Comparison of ENCODE assay signal across 8 mouse cellular contexts in genomic region chr10:62339211-62340094, GRCm38 (mm10). TPM values are rescaled to one million over a fixed set of nuclear protein-coding genes. Genes with fewer than 3 reads are reported as not detected.
A peak's percentile ranks its signal among the peaks of the same experiment; 100 is the strongest.
DNase-seq lines count a peak whose midpoint lies in the region; ATAC-seq and TF ChIP-seq lines count a peak whose summit lies in the region.

No protein-coding gene starts in this region.

- 6% methylated on average over 45 of the region's 45 CpGs for WGBS in neural tube, embryonic 11.5 days
- WGBS in limb, embryonic 13.5 days, result 3% methylated on average over 40 of the region's 45 CpGs
- WGBS in midbrain, embryonic 13.5 days, result 3% methylated on average over 45 of the region's 45 CpGs
- 3% methylated on average over 44 of the region's 45 CpGs for WGBS in stomach, postnatal 0 days

- no peak for DNase-seq in neural tube, embryonic 11.5 days (ENCODE audit: low spot score)
- DNase-seq in neural tube, embryonic 10.5 days (ENCODE audit: extremely low spot score, low spot score), result no peak
- peak; percentile 72 to 75 for DNase-seq in cerebellum, postnatal 10 days
- DNase-seq in gastrocnemius, adult 2 months, result peak; percentile 46
- DNase-seq in induced T-regulatory cell, adult 2 months (ENCODE audit: low read depth), result peak; percentile 85
- peak; percentile 53 for DNase-seq in stomach, postnatal 0 days (ENCODE audit: low spot score)

- TF ChIP-seq EP300 in stomach, postnatal 0 days (optimal IDR thresholded peaks at IDR 0.05), result no peak

- no peaks in the 10 kb centered on the region for H3K36me3 ChIP-seq in neural tube, embryonic 11.5 days (ENCODE audit: control insufficient read depth, insufficient read depth, low read length)
- H3K36me3 ChIP-seq in limb, embryonic 13.5 days, result no peaks in the 10 kb centered on the region
- H3K36me3 ChIP-seq in midbrain, embryonic 13.5 days, result no peaks in the 10 kb centered on the region
- no peaks in the 10 kb centered on the region for H3K36me3 ChIP-seq in stomach, postnatal 0 days (ENCODE audit: control insufficient read depth, insufficient read depth, low read length)

- intact Hi-C loops in gastrocnemius, adult 2 months (cut with DNase I), result no loop called here

- no peak overlapping the region for H3K27ac ChIP-seq in neural tube, embryonic 11.5 days (ENCODE audit: low read depth, low read length)
- H3K27ac ChIP-seq in gastrocnemius, adult 2 months, result peak overlapping the region; percentile 86
- peak overlapping the region; percentile 81 for H3K27ac ChIP-seq in limb, embryonic 13.5 days
- peak overlapping the region; percentile 82 for H3K27ac ChIP-seq in midbrain, embryonic 13.5 days
- H3K27ac ChIP-seq in stomach, postnatal 0 days (replicated peaks), result peak overlapping the region; percentile 92

- no peaks in the 10 kb centered on the region for H3K9me3 ChIP-seq in neural tube, embryonic 11.5 days (ENCODE audit: control insufficient read depth, low read length)
- no peaks in the 10 kb centered on the region for H3K9me3 ChIP-seq in limb, embryonic 13.5 days
- H3K9me3 ChIP-seq in midbrain, embryonic 13.5 days, result no peaks in the 10 kb centered on the region
- H3K9me3 ChIP-seq in stomach, postnatal 0 days (ENCODE audit: control insufficient read depth, low read length), result no peaks in the 10 kb centered on the region

- H3K4me1 ChIP-seq in neural tube, embryonic 11.5 days (ENCODE audit: control insufficient read depth, insufficient read depth, low read length), result peaks cover 6% of the 10 kb centered on the region
- peaks cover 57% of the 10 kb centered on the region for H3K4me1 ChIP-seq in limb, embryonic 13.5 days
- H3K4me1 ChIP-seq in midbrain, embryonic 13.5 days (replicated peaks), result peaks cover 50% of the 10 kb centered on the region
- peaks cover 10% of the 10 kb centered on the region for H3K4me1 ChIP-seq in stomach, postnatal 0 days (replicated peaks; ENCODE audit: control insufficient read depth, insufficient read depth)

- peak; percentile 56 for ATAC-seq in neural tube, embryonic 11.5 days (ENCODE audit: insufficient read depth, low FRiP score, low TSS enrichment)
- ATAC-seq in limb, embryonic 13.5 days (ENCODE audit: low FRiP score, low read depth), result peak; percentile 37
- peak; percentile 78 for ATAC-seq in midbrain, embryonic 13.5 days
- peak; percentile 13 for ATAC-seq in stomach, postnatal 0 days (ENCODE audit: low FRiP score, low TSS enrichment)

- TF ChIP-seq CTCF in gastrocnemius, adult 2 months (IDR thresholded peaks at IDR 0.05), result no peak
- no peak for TF ChIP-seq CTCF in stomach, postnatal 0 days (IDR thresholded peaks at IDR 0.05; ENCODE audit: low read depth)

- peak overlapping the region; percentile 70 for H3K9ac ChIP-seq in neural tube, embryonic 11.5 days (ENCODE audit: low read length)
- peak overlapping the region; percentile 75 for H3K9ac ChIP-seq in limb, embryonic 13.5 days
- H3K9ac ChIP-seq in midbrain, embryonic 13.5 days (replicated peaks), result peak overlapping the region; percentile 79
- peak overlapping the region; percentile 76 for H3K9ac ChIP-seq in stomach, postnatal 0 days (ENCODE audit: low read length)

- no peaks in the 10 kb centered on the region for H3K27me3 ChIP-seq in neural tube, embryonic 11.5 days (ENCODE audit: control insufficient read depth, insufficient read depth, low read length)
- H3K27me3 ChIP-seq in limb, embryonic 13.5 days, result no peaks in the 10 kb centered on the region
- H3K27me3 ChIP-seq in midbrain, embryonic 13.5 days, result peaks cover 6% of the 10 kb centered on the region; the same call in 1 of the 2 replicates
- no peaks in the 10 kb centered on the region for H3K27me3 ChIP-seq in stomach, postnatal 0 days (ENCODE audit: control insufficient read depth, insufficient read depth, low read length)

- peak overlapping the region; percentile 65 for H3K4me3 ChIP-seq in neural tube, embryonic 11.5 days (ENCODE audit: low read depth, low read length)
- peak overlapping the region; percentile 85 for H3K4me3 ChIP-seq in gastrocnemius, adult 2 months
- H3K4me3 ChIP-seq in limb, embryonic 13.5 days, result peak overlapping the region; percentile 76
- peak overlapping the region; percentile 74 for H3K4me3 ChIP-seq in midbrain, embryonic 13.5 days (replicated peaks)
- H3K4me3 ChIP-seq in stomach, postnatal 0 days (ENCODE audit: low read depth, low read length), result peak overlapping the region; percentile 77

- H3K4me2 ChIP-seq in neural tube, embryonic 11.5 days (ENCODE audit: low read depth), result peak overlapping the region; percentile 95
- peak overlapping the region; percentile 89 for H3K4me2 ChIP-seq in limb, embryonic 13.5 days (replicated peaks)
- peak overlapping the region; percentile 71 for H3K4me2 ChIP-seq in midbrain, embryonic 13.5 days (replicated peaks)
- peak overlapping the region; percentile 90 for H3K4me2 ChIP-seq in stomach, postnatal 0 days (replicated peaks; ENCODE audit: low read depth)

RNA-seq across cellular contexts. Expression of gene Hk1, which starts 40.3 kb away (rescaled TPM):
- 27.6 and 36.9 TPM in 2 replicates for polyA plus RNA-seq in neural tube, embryonic 11.5 days (2014; fragmentation: Nextera tagmentation; extraction: Ambion mirVana)
- 1 to 10 TPM; 6.2 to 8.7 TPM for total RNA-seq in gastrocnemius, adult 2 months (2021)
- polyA plus RNA-seq in limb, embryonic 13.5 days (2015; fragmentation: Nextera tagmentation; extraction: Ambion mirVana), result 40.1 and 44.7 TPM in 2 replicates
- 70.0 and 72.9 TPM in 2 replicates for polyA plus RNA-seq in midbrain, embryonic 13.5 days (2015; fragmentation: Nextera tagmentation; extraction: Ambion mirVana)
- polyA plus RNA-seq in stomach, postnatal 0 days (2015; fragmentation: Nextera tagmentation; extraction: Ambion mirVana), result 35.6 and 36.5 TPM in 2 replicates

Comparison
In these comparisons a context has a peak if more than half of its experiments do, and no peak if none do; other contexts are left out.
1. ATAC-seq: peak in every context shown above with its lines; median percentile 78 in midbrain, embryonic 13.5 days; 56 in neural tube, embryonic 11.5 days; 37 in limb, embryonic 13.5 days; 13 in stomach, postnatal 0 days.
2. DNase-seq: peak in cerebellum, postnatal 10 days (2 of 2), gastrocnemius, adult 2 months (single experiment), induced T-regulatory cell, adult 2 months (single experiment) and stomach, postnatal 0 days (single experiment); none in neural tube, embryonic 11.5 days (single experiment) and neural tube, embryonic 10.5 days (single experiment).
3. Peak in every context shown above with its lines, with median percentiles within 50 percentile points of each other: H3K4me2 ChIP-seq, H3K4me3 ChIP-seq and H3K9ac ChIP-seq.